Mouse (Mus musculus) neural tube, embryonic 14.5 days (tissue): ENCODE results near the gene Zrsr1. TPM values are rescaled to one million over a fixed set of nuclear protein-coding genes. Genes with fewer than 3 reads are reported as not detected.

Experiments used
- ATAC-seq: fragments of 200-750 bp; cut with Nextera tagmentation; 2 replicates; pipeline ENCODE4 v1.8.0; 2017; ENCODE audit warnings: low read depth, mild to moderate bottlenecking, moderate TSS enrichment, moderate library complexity
- H3K27ac ChIP-seq: fragments of 300-500 bp; sonication (generic); 2 replicates; pipeline ENCODE4 v1.5.1; 2014; ENCODE audit warnings: low read depth, mild to moderate bottlenecking, control low read depth, low read length, moderate library complexity, mixed read lengths
- H3K27me3 ChIP-seq: fragments of 300-500 bp; sonication (generic); 2 replicates; pipeline ENCODE4 v1.6.1; 2014; ENCODE audit warnings: low read length; ENCODE audit not compliant: control insufficient read depth, insufficient read depth
- H3K36me3 ChIP-seq: fragments of 300-500 bp; sonication (generic); 2 replicates; pipeline ENCODE4 v1.6.1; 2014; ENCODE audit warnings: low read length, mixed read lengths; ENCODE audit not compliant: control insufficient read depth, insufficient read depth
- H3K4me1 ChIP-seq: fragments of 300-500 bp; sonication (generic); 2 replicates; pipeline ENCODE4 v1.6.1; 2014; ENCODE audit warnings: low read length; ENCODE audit not compliant: control insufficient read depth, insufficient read depth
- H3K4me2 ChIP-seq: fragments of 300-500 bp; sonication (generic); 2 replicates; pipeline ENCODE4 v1.6.1; 2014; ENCODE audit warnings: mild to moderate bottlenecking, low read depth, low read length, control low read depth
- H3K4me3 ChIP-seq: fragments of 300-500 bp; sonication (generic); 2 replicates; pipeline ENCODE4 v1.5.1; 2014; ENCODE audit warnings: low read depth, low read length, control low read depth, mixed read lengths
- H3K9ac ChIP-seq: fragments of 300-500 bp; sonication (generic); replicated peaks from 2 replicates; pipeline ENCODE4 v1.6.1; 2014; ENCODE audit warnings: low read depth, mild to moderate bottlenecking, control low read depth, low read length, mixed read lengths
- H3K9me3 ChIP-seq: fragments of 300-500 bp; sonication (generic); 2 replicates; pipeline ENCODE4 v1.6.1; 2016; ENCODE audit warnings: low read length; ENCODE audit not compliant: control insufficient read depth
- WGBS: fragments of 180-500 bp; shearing (Covaris S2); extraction: QIAGEN DNeasy Blood & Tissue Kit; methylation state at CpG from one replicate; pipeline ENCODE4 v1.1.7; 2014; 5-methylcytosine and 5-hydroxymethylcytosine counted together
- polyA plus RNA-seq: library from polyadenylated mRNA; unstranded; fragments of >200 nt; fragmentation: Nextera tagmentation; extraction: Ambion mirVana; gene quantifications from 2 replicates; pipeline ENCODE4 v1.2.1, GENCODE M21; 2014

The Zrsr1 gene
- polyA plus RNA-seq, 1 experiment from 2014 or later: 9.8 TPM

GRCm38 (mm10) chr11:22937716-22938316 lies 34.0 kb upstream of the Zrsr1 start:
- ATAC-seq: no peak
- H3K4me1 ChIP-seq: no peaks in the 10 kb centered on the region
- WGBS: 93% methylated on average over 4 of the region's 4 CpGs
- H3K27ac ChIP-seq: no peak overlapping the region
- no peaks in the 10 kb centered on the region for H3K27me3 ChIP-seq
- no peaks in the 10 kb centered on the region for H3K36me3 ChIP-seq
- no peak overlapping the region for H3K9ac ChIP-seq
- H3K4me2 ChIP-seq: no peak overlapping the region
- H3K9me3 ChIP-seq: no peaks in the 10 kb centered on the region
- no peak overlapping the region for H3K4me3 ChIP-seq

- H3K4me1 ChIP-seq: no peaks in the 10 kb centered on the region
- H3K4me2 ChIP-seq: no peak overlapping the region
- H3K27ac ChIP-seq: no peak overlapping the region
- no peak overlapping the region for H3K9ac ChIP-seq
- H3K36me3 ChIP-seq: no peaks in the 10 kb centered on the region
- H3K4me3 ChIP-seq: no peak overlapping the region
- WGBS: 61% methylated on average over 2 of the region's 2 CpGs
- H3K9me3 ChIP-seq: no peaks in the 10 kb centered on the region
- H3K27me3 ChIP-seq: no peaks in the 10 kb centered on the region
- ATAC-seq: no peak
Measured at GRCm38 (mm10) chr11:22938983-22939382, 32.8 kb upstream of the Zrsr1 start.

GRCm38 (mm10) chr11:22949101-22949500 lies 22.7 kb upstream of the Zrsr1 start:
- Histone ChIP-seq H3K9ac (no peak overlapping the region), H3K4me2 (no peak overlapping the region), H3K4me1 (no peaks in the 10 kb centered on the region), H3K36me3 (no peaks in the 10 kb centered on the region), H3K27me3 (no peaks in the 10 kb centered on the region), H3K9me3 (no peaks in the 10 kb centered on the region), H3K27ac (no peak overlapping the region), H3K4me3 (no peak overlapping the region)
- 83% methylated on average over 1 of the region's 1 CpGs for WGBS
- no peak for ATAC-seq

DNA sequence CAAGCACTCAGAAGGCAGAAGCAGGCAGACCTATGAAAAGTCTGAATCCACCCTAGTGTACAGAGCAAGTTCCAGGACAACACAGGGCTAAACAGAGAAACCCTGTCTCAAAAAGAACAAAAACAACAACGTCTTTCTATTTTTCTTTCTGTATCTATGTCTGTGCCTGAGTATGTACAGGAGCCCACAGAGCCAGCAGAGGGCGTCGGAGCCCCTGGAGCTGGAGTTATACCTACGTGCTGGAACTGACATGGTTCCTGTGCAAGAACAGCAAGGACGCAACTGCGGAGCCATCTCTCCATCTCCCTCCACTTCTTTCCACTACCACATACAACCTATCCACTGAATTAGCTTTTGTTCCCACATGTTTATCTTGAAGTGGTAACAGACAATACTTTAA lies 21.7 kb upstream of the Zrsr1 start:
- 92% methylated on average over 6 of the region's 6 CpGs for WGBS
- Histone ChIP-seq H3K27ac (no peak overlapping the region), H3K9me3 (no peaks in the 10 kb centered on the region), H3K4me2 (no peak overlapping the region), H3K9ac (no peak overlapping the region), H3K4me1 (no peaks in the 10 kb centered on the region), H3K27me3 (no peaks in the 10 kb centered on the region), H3K4me3 (no peak overlapping the region), H3K36me3 (no peaks in the 10 kb centered on the region)
- no peak for ATAC-seq

DNA sequence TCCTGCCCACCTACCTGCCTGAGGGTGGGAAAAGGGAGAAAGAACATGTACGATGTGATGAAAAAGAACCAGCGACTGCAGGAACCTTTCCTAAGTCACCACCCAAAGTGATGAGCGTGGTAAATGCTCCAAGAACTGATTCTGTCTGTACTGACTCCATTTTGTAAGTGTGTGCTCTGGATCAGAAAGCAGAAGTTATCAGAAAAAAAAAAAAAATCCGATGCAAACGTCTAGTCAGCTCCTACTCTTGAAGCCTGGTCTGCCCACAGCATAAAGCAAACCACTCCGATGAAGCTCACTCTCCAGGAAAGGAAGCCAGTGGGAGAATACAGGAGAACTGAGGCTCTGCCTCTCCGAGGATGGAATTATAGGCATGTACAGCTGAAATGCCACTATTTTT lies 19.1 kb upstream of the Zrsr1 start:
- 95% methylated on average over 7 of the region's 7 CpGs for WGBS

DNA sequence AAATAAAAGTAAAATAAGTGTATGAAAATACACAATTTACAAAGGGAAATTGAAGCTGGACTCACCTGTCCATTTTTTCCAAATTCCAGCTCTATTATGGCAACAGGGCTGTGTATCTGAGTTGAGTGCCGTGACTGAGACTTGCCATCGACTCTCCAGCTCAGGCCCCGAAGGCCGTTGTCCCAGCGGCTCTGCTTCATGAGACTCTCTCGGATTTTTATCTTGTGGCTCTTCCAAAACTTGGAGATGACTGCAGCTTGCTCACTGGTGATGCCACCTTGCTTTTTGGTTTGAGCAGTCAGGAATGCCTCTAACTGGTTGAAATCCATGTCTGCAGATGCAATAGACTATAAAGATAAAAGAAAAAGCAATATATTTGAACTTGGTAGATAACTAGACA lies 15.5 kb upstream of the Zrsr1 start:
- H3K4me3 ChIP-seq: no peak overlapping the region
- no peak overlapping the region for H3K4me2 ChIP-seq
- no peaks in the 10 kb centered on the region for H3K27me3 ChIP-seq
- H3K9me3 ChIP-seq: no peaks in the 10 kb centered on the region
- no peak overlapping the region for H3K27ac ChIP-seq
- WGBS: 97% methylated on average over 6 of the region's 6 CpGs
- no peaks in the 10 kb centered on the region for H3K4me1 ChIP-seq
- no peaks in the 10 kb centered on the region for H3K36me3 ChIP-seq
- ATAC-seq: no peak
- no peak overlapping the region for H3K9ac ChIP-seq

More for the DNA sequence above, 19.1 kb upstream of the Zrsr1 start:
- no peak overlapping the region for H3K4me2 ChIP-seq
- no peak overlapping the region for H3K9ac ChIP-seq
- no peaks in the 10 kb centered on the region for H3K9me3 ChIP-seq
- H3K4me3 ChIP-seq: no peak overlapping the region
- H3K27ac ChIP-seq: no peak overlapping the region
- no peaks in the 10 kb centered on the region for H3K4me1 ChIP-seq
- no peak for ATAC-seq
- no peaks in the 10 kb centered on the region for H3K27me3 ChIP-seq
- no peaks in the 10 kb centered on the region for H3K36me3 ChIP-seq

DNA sequence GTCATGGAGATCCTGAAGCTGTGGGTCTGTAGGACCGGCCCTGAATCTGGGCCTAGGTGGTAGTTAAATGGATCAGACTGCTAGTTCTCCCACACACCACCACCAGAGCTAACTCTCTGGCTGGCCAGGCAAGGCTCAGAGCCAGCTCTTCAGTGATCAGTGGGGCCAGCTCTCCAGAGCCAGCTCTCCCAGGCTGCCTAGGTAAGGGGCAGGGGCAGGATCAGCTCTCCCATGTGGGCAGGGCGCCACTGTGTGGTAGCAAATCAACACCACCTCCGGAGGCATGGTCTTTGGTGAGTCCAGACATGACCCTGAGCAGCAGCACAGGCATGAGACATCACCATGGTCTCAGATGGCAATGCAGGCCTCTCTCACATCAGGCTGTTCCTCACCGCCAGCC lies 15.0 kb upstream of the Zrsr1 start:
- no peak for ATAC-seq
- H3K9ac ChIP-seq: no peak overlapping the region
- H3K4me1 ChIP-seq: no peaks in the 10 kb centered on the region
- 76% methylated on average over 4 of the region's 4 CpGs for WGBS
- no peaks in the 10 kb centered on the region for H3K36me3 ChIP-seq
- H3K4me2 ChIP-seq: no peak overlapping the region
- H3K27ac ChIP-seq: no peak overlapping the region
- no peaks in the 10 kb centered on the region for H3K9me3 ChIP-seq
- H3K4me3 ChIP-seq: no peak overlapping the region
- no peaks in the 10 kb centered on the region for H3K27me3 ChIP-seq

DNA sequence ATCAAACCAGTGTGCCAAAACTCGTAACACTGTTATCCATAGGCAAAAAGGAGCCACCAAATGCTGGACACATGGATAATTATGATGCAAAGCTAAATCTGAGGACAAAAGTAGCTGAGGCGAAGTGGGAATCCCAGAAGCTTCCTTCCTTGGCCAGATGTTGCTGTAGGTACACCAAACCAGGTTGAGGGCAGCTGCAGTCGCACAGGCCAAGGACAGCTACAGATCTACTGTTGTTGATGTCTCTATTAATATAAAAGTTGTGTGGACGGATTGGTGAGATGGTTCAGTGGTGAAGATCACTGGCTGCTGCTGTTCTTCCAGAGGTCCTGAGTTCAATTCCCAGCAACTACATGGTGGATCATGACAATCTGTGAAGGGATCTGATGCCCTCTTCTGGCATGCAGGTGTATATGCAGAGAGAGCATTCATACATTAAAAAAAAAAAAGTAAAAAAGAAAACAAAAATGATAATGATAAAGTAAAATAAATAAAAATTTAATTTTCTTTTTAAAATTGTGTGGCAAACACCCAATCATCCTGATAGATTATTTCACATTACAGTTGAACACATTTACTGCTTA lies 13.9 kb upstream of the Zrsr1 start:
- no peak overlapping the region for H3K4me3 ChIP-seq
- no peak overlapping the region for H3K4me2 ChIP-seq
- H3K4me1 ChIP-seq: no peaks in the 10 kb centered on the region
- WGBS: 94% methylated on average over 4 of the region's 4 CpGs
- no peaks in the 10 kb centered on the region for H3K27me3 ChIP-seq
- H3K27ac ChIP-seq: no peak overlapping the region
- H3K36me3 ChIP-seq: no peaks in the 10 kb centered on the region
- ATAC-seq: no peak
- no peak overlapping the region for H3K9ac ChIP-seq
- no peaks in the 10 kb centered on the region for H3K9me3 ChIP-seq

- ATAC-seq: no peak
- no peaks in the 10 kb centered on the region for H3K27me3 ChIP-seq
- no peak overlapping the region for H3K9ac ChIP-seq
- WGBS: 90% methylated on average over 1 of the region's 1 CpGs
- no peaks in the 10 kb centered on the region for H3K36me3 ChIP-seq
- no peak overlapping the region for H3K4me3 ChIP-seq
- H3K27ac ChIP-seq: no peak overlapping the region
- H3K4me1 ChIP-seq: no peaks in the 10 kb centered on the region
- no peak overlapping the region for H3K4me2 ChIP-seq
- 0 out of 2 replicates have a peak, but pooled peaks cover 2% of the 10 kb centered on the region for H3K9me3 ChIP-seq
Measured at GRCm38 (mm10) chr11:22962101-22962500, 9.7 kb upstream of the Zrsr1 start.
